Mouse (Mus musculus) ES-Bruce4 (cell line): ENCODE results near the gene Taf1c.

Experiments used
- CTCF ChIP-seq: IDR thresholded peaks from one replicate; pipeline ENCODE4 v1.8.1; 2011; ENCODE audit warnings: low read depth, low read length
- POLR2A ChIP-seq: IDR thresholded peaks from one replicate; pipeline ENCODE4 v1.8.1; 2011; ENCODE audit warnings: low read length; ENCODE audit not compliant: insufficient read depth

DNA sequence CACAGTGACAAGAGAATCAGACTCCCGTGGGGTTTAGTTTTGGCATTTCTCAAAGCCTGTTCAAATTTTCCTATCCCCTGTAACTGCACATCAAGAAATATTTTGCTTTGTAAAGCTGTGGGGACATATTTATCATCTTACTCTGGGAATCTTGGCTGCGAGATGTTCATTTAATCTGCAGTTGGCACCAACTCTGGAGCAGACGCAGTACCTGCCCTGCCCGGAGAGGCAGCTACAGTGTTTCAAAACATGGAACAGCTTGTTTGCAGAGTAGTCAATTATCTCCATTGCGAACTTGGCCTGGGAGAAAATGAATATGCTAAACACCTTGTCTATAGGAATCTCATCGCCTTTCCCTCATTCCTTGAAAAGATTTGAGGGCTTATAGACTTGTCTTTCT, 33.2 kb upstream of the Taf1c start:
- no peak for TF ChIP-seq POLR2A
- no peak for TF ChIP-seq CTCF
